Mouse (Mus musculus) ZHBTc4 (cell line): ENCODE results near the gene Lrrc55.

ENCODE experiments used
- DNase-seq: peaks from one replicate; pipeline ENCODE4 v3.0.0-alpha.2; 2011; ENCODE audit warnings: low read depth, low spot score

The Lrrc55 gene

GRCm38 (mm10) chr2:85172071-85172762 lies 24.8 kb downstream of the Lrrc55 start:
- DNase-seq = no peak

- DNase-seq = no peak
Observed at GRCm38 (mm10) chr2:85168327-85168726, 28.7 kb downstream of the Lrrc55 start.

DNA sequence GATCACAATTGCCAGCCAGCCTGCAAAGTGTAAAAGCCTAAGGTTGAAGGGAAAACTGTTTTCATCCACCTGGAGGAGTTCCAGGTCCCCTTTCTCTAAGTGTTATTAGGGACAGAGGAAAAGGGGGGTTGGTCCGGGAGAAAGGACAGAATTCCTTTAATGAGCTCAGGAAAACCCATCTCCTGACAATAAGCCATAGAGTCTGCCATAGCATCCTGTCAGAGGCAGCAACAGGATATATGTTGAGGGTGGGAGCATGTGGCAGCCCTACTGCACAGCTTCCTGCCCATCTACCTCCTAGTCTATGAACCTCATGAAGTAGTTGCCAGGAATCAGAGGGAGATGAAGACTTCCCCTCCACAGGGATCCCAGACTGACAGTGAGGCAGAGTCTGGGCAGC lies 29.4 kb downstream of the Lrrc55 start:
- DNase-seq = no peak

DNA sequence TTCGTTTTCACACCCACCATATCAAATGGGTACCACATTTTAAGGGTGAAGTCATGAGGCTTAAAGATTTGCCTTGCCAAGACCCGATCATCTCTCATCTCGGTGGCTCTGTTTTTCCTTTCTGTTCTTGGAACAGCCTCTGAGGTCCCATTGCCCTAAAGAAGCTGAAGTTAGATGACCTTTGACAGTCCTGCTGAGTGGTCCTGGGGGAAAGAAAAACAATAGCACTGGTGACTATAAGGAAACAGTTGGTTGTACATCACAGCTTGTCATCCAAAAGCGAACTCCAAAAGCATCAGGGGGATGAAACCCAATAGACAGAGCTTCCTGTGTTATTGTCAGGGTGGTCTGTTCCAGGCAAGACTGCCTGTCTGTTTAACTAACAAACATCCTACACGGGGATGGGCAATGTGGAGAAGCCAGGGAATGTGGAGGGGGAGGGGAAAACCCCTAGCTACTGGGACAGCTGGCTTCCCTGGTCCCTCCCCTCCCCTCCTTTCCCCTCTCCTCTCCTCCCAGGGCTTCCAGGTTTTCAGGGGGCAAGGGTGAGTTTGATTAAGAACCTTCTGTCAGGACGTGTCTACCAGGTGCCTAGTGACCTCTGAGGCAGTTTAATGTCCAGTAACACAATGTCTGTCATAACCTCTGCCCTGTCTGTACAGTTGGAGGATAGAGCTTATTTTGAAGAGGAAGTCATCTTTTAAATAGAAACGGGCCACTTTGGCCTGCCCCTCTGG lies 33.5 kb downstream of the Lrrc55 start:
- no peak for DNase-seq

DNA sequence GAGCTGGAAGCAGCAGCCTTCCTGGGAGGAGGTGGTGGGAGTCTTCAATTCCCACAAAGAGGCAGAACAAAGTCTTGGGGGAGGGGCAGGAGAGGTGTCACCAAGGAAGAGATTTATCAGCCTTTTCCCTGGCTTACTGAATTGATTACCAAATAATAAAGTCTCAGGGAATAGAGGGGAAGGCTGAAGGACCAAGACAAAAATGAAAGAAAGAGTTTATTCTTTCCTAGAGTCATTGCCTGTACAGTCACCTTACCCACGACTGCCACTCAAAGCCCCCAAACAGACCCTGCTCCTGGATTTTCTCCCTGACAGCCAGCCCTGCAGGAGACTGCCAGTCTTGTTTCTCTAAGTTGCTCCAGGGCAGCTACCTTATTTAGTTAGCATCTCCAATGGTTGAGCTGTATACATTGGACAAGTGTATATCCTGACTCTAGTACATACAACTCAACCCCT lies 35.3 kb downstream of the Lrrc55 start:
- DNase-seq = no peak

- DNase-seq = no peak
Observed at GRCm38 (mm10) chr2:85160901-85161637, 35.9 kb downstream of the Lrrc55 start.

GRCm38 (mm10) chr2:85157382-85157781 lies 39.6 kb downstream of the Lrrc55 start:
- DNase-seq = no peak

GRCm38 (mm10) chr2:85156136-85156535 lies 40.9 kb downstream of the Lrrc55 start:
- no peak for DNase-seq

- no peak for DNase-seq
Observed at GRCm38 (mm10) chr2:85155334-85155733, 41.7 kb downstream of the Lrrc55 start.

DNA sequence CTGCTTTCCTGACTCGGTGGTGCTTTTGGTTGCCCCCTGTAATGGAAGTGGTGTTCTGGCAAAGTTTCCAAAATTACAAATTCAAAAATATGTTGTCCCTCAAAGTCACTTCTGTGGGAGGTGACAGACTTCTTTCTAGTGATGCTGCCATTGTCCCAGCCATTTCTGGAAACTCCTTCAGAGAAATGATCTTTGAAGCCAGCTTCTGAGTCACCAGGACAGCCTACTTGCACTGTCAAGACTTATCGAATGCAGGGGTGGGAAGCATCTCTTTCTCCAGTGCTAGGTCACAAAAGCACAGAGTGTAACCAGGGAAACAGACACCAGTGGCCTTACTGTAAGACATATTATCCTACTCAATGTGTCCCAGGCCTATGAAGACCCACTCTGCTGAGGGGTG lies 45.8 kb downstream of the Lrrc55 start:
- no peak for DNase-seq

GRCm38 (mm10) chr2:85150373-85150772 lies 46.6 kb downstream of the Lrrc55 start:
- DNase-seq = no peak

- no peak for DNase-seq
Observed at GRCm38 (mm10) chr2:85147481-85147880, 49.5 kb downstream of the Lrrc55 start.

GRCm38 (mm10) chr2:85145346-85145745 lies 51.7 kb downstream of the Lrrc55 start:
- no peak for DNase-seq

- DNase-seq = no peak
Observed at GRCm38 (mm10) chr2:85144908-85145307, 52.1 kb downstream of the Lrrc55 start.

- DNase-seq = no peak
Observed at GRCm38 (mm10) chr2:85140833-85141232, 56.2 kb downstream of the Lrrc55 start.

DNA sequence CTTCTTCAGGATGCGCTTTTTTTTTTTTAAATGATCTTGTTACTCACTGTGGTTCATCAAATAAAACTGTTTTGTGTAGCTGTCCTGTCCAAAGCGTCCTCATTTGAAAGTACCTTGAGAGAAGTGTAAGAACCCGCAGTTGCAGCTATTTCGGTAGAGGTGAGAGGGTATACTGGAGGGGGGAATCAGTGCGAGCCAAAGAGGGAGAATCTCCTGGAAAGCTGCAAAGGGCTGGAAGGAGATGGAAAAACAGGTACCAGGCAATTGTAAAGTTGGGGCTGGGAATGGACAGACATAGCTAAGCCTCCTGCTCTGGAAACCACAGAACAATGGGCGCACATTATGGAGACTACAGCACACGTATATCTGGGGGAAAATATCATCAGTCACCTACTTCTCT lies 57.2 kb downstream of the Lrrc55 start:
- no peak for DNase-seq

DNA sequence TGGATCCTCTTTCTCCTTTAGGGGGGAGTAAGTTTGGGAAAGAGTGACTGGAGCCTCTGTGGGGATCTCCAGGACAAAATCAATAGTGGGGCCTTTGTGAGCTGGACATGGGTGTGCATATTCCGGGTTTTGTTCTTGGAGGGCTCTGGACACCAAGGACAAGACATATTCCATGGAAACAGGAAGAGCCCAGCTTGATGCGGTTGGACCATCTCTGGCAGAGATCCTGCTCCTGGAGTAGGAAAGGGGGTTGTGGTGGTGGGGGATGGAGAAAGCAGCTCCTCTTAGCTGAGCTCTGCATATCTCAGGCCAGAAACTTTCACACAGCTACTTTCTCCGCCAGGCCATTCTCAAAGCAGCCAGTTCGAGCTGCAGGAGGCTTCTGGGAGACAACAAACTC lies 57.6 kb downstream of the Lrrc55 start:
- no peak for DNase-seq

GRCm38 (mm10) chr2:85138143-85138542 lies 58.9 kb downstream of the Lrrc55 start:
- no peak for DNase-seq

- no peak for DNase-seq
Observed at GRCm38 (mm10) chr2:85137601-85138140, 59.3 kb downstream of the Lrrc55 start.

DNA sequence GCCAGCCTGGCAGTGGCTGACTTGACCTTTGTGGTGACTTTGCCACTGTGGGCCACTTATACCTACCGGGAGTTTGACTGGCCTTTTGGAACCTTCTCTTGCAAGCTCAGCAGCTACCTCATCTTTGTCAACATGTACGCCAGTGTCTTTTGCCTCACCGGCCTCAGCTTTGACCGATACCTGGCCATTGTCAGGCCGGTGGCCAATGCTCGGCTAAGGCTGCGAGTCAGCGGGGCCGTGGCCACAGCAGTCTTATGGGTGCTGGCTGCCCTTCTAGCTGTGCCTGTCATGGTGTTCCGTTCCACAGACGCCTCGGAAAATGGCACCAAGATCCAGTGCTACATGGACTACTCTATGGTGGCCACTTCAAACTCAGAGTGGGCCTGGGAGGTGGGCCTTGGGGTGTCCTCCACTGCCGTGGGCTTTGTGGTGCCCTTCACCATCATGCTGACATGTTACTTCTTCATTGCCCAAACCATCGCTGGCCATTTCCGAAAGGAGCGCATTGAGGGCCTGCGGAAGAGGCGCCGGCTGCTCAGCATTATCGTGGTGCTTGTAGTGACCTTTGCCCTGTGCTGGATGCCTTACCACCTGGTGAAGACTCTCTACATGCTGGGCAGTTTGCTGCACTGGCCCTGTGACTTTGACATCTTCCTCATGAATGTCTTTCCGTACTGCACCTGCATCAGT lies 60.0 kb downstream of the Lrrc55 start:
- no peak for DNase-seq

- DNase-seq = peak; percentile 74
Observed at GRCm38 (mm10) chr2:85136089-85136488, 60.9 kb downstream of the Lrrc55 start, which contains the start of gene Aplnr. Gene Aplnr, plus strand, starts transcription at chr2:85136225.

DNA sequence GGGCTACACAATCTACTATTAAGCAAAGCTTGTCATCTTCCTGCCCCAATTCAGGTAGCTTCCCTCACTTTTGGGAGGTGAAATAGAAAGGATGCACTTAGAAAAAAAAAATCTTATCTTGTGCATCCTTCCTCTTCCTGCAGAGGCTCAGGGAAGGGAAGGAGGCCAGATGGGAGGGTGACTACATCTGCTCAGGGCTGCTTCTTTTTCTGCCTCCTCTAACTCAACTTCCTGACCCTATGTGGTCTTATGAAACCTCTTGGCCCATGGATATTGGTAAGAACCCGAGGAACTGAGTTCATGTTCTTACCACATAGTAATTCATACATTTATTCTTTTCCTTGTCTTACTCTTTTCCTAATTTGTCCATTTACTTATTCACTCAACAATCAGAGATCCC lies 61.9 kb downstream of the Lrrc55 start:
- DNase-seq = no peak
